Mouse (Mus musculus) heart, embryonic 11.5 days (tissue): Measurements from ENCODE around the gene Tekt1. TPM values are rescaled to one million over a fixed set of nuclear protein-coding genes. Genes with fewer than 3 reads are reported as not detected.

Source experiments
- microRNA-seq: library from miRNA; unstranded; fragments of <30 nt; microRNA quantifications from one replicate; pipeline ENCODE4, GENCODE M21; 2016; ENCODE audit warnings: borderline number of aligned reads
- polyA plus RNA-seq: library from polyadenylated mRNA; unstranded; fragments of >200 nt; fragmentation: Nextera tagmentation; extraction: Ambion mirVana; gene quantifications from 2 replicates; pipeline ENCODE4 v1.2.1, GENCODE M21; 2014

The Tekt1 gene
- polyA plus RNA-seq, 1 experiment from 2014 or later = 0.99 TPM

Small RNAs within 50 kb of the gene (microRNA-seq; reads per million reads assigned to microRNA genes)
- gene Mir6338 = not detected

Other genes with a start within 250 kb of the Tekt1 start
- 0.07 and 0.14 TPM in 2 replicates for gene Pitpnm3, start 226.7 kb downstream of the Tekt1 start, polyA plus RNA-seq
- not detected in 2 replicates for gene Gm43951, start 155.6 kb downstream of the Tekt1 start, polyA plus RNA-seq
- 5.3 and 5.4 TPM in 2 replicates for gene 4933427D14Rik, start 155.0 kb downstream of the Tekt1 start, polyA plus RNA-seq
- gene Txndc17, start 154.9 kb downstream of the Tekt1 start, polyA plus RNA-seq = 150 and 155 TPM in 2 replicates
- gene Med31, start 146.8 kb downstream of the Tekt1 start, polyA plus RNA-seq = 31.2 and 32.6 TPM in 2 replicates
- gene Slc13a5, start 95.2 kb downstream of the Tekt1 start, polyA plus RNA-seq = 0.24 and 0.58 TPM in 2 replicates
- gene Xaf1, start 60.8 kb downstream of the Tekt1 start, polyA plus RNA-seq = 2.3 and 2.4 TPM in 2 replicates
- not detected in 2 replicates for gene Fbxo39, start 48.0 kb downstream of the Tekt1 start, polyA plus RNA-seq
- 107 and 123 TPM in 2 replicates for gene Smtnl2, start 49.3 kb upstream of the Tekt1 start, polyA plus RNA-seq
- not detected in 2 replicates for gene Ggt6, start 73.1 kb upstream of the Tekt1 start, polyA plus RNA-seq
- 93.8 and 101 TPM in 2 replicates for gene Mybbp1a, start 78.9 kb upstream of the Tekt1 start, polyA plus RNA-seq
- 4.0 and 4.6 TPM in 2 replicates for gene Spns2, start 127.5 kb upstream of the Tekt1 start, polyA plus RNA-seq
- 0.17 TPM in 1 of 2 replicates, not detected in the other for gene Spns3, start 188.1 kb upstream of the Tekt1 start, polyA plus RNA-seq
- gene Ube2g1, start 244.8 kb upstream of the Tekt1 start, polyA plus RNA-seq = 68.3 and 68.8 TPM in 2 replicates